Mouse (Mus musculus) heart, embryonic 12.5 days (tissue): ENCODE results near the gene Sgsm2. TPM values are rescaled to one million over a fixed set of nuclear protein-coding genes. Genes with fewer than 3 reads are reported as not detected.
"Not testable (repeated sequence)": the region's sequence is repeated elsewhere in the genome, so short reads cannot be mapped to it uniquely, and the experiment has no call there.

Experiments
- ATAC-seq: fragments of 200-750 bp; cut with Nextera tagmentation; 2 replicates; pipeline ENCODE4 v1.8.0; 2017; ENCODE audit warnings: moderate TSS enrichment, moderate library complexity; ENCODE audit not compliant: insufficient number of reproducible peaks, low FRiP score
- H3K27ac ChIP-seq: fragments of 300-500 bp; sonication (generic); 2 replicates; pipeline ENCODE4 v1.5.1; 2016; ENCODE audit warnings: mild to moderate bottlenecking, moderate library complexity; ENCODE audit not compliant: poor library complexity, severe bottlenecking
- H3K27me3 ChIP-seq: fragments of 300-500 bp; sonication (generic); replicated peaks from 2 replicates; pipeline ENCODE4 v1.6.1; 2016; ENCODE audit warnings: mild to moderate bottlenecking, moderate library complexity
- H3K36me3 ChIP-seq: fragments of 300-500 bp; sonication (generic); 2 replicates; pipeline ENCODE4 v1.6.1; 2016; ENCODE audit warnings: mild to moderate bottlenecking, moderate library complexity
- H3K4me1 ChIP-seq: fragments of 300-500 bp; sonication (generic); replicated peaks from 2 replicates; pipeline ENCODE4 v1.6.1; 2016; ENCODE audit warnings: mild to moderate bottlenecking
- H3K4me2 ChIP-seq: fragments of 300-500 bp; sonication (generic); 2 replicates; pipeline ENCODE4 v1.6.1; 2016; ENCODE audit warnings: mild to moderate bottlenecking, moderate library complexity
- H3K4me3 ChIP-seq: fragments of 300-500 bp; sonication (generic); 2 replicates; pipeline ENCODE4 v1.5.1; 2016; ENCODE audit warnings: mild to moderate bottlenecking
- H3K9ac ChIP-seq: fragments of 300-500 bp; sonication (generic); 2 replicates; pipeline ENCODE4 v1.6.1; 2016; ENCODE audit warnings: mild to moderate bottlenecking, moderate library complexity
- H3K9me3 ChIP-seq: fragments of 300-500 bp; sonication (generic); replicated peaks from 2 replicates; pipeline ENCODE4 v1.6.1; 2016; ENCODE audit warnings: mild to moderate bottlenecking, moderate library complexity
- WGBS: fragments of 180-500 bp; shearing (Covaris S2); methylation state at CpG from one replicate; pipeline ENCODE4 v1.1.7; 2016; 5-methylcytosine and 5-hydroxymethylcytosine counted together
- polyA plus RNA-seq: library from polyadenylated mRNA; unstranded; fragments of >200 nt; fragmentation: Nextera tagmentation; extraction: Ambion mirVana; gene quantifications from 2 replicates; pipeline ENCODE4 v1.2.1, GENCODE M21; 2016

Gene Sgsm2
- polyA plus RNA-seq, 1 experiment from 2014 or later: 6.6 TPM

DNA sequence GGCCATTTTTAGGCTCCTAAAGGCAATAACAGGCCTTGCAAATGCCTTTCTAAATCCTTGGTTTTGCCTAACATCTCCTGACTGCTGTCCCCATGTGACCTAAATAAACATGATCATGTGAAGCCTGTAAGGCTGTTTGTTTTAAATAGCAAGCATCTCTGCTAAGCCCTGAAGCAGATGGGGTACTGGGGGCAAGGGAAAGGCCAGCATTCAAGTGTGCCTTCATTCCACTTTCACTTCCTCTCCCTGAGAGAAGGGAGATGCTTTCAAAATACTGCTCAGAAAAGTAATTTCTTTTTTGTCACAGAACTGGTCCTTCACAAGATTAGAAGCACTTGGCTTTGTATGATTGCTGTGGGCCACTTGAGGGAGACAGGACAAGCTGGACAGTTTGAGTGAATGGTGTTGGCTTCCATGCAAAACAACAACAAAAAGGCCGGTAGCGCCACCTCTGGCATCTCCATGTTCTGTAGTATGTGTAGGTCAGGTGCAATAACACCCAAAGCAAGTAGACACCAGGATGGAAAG, 68.4 kb downstream of the Sgsm2 start:
- 34% methylated on average over 2 of the region's 2 CpGs for WGBS
- Histone ChIP-seq H3K27ac (no peak overlapping the region), H3K4me2 (no peak overlapping the region), H3K36me3 (0 out of 2 replicates have a peak, but pooled peaks cover 3% of the 10 kb centered on the region), H3K9me3 (no peaks in the 10 kb centered on the region), H3K4me1 (peaks cover 24% of the 10 kb centered on the region), H3K4me3 (no peak overlapping the region), H3K27me3 (no peaks in the 10 kb centered on the region), H3K9ac (no peak overlapping the region)
- no peak for ATAC-seq

- no peak overlapping the region for H3K4me2 ChIP-seq
- WGBS: 69% methylated on average over 7 of the region's 7 CpGs
- no peaks in the 10 kb centered on the region for H3K9me3 ChIP-seq
- H3K27me3 ChIP-seq: no peaks in the 10 kb centered on the region
- no peak overlapping the region for H3K4me3 ChIP-seq
- H3K36me3 ChIP-seq: 0 out of 2 replicates have a peak, but pooled peaks cover 3% of the 10 kb centered on the region
- ATAC-seq: no peak
- no peak overlapping the region for H3K27ac ChIP-seq
- H3K4me1 ChIP-seq: peaks cover 18% of the 10 kb centered on the region
- H3K9ac ChIP-seq: no peak overlapping the region
Measured at GRCm38 (mm10) chr11:74827791-74828403, 69.0 kb downstream of the Sgsm2 start.

DNA sequence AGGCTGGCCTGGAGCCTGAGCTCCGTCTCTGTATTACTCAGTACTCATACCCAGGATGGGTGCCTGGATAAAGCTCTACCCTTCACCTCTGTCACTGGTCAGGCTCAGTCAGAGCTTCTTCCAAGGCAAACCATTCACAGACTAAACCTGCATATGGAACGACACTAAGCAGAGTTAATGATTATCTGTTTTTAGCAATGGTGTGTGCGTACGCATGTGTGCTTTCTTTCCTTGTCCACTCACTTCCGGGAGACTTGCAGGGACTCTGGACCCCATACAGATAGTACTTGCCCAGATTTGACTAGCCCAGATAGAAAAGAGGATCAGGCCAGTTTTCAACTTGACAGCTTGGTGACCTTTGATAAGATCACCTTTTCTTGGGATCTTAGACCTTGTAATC, 70.2 kb downstream of the Sgsm2 start:
- no peak overlapping the region for H3K4me2 ChIP-seq
- no peak overlapping the region for H3K27ac ChIP-seq
- 76% methylated on average over 5 of the region's 5 CpGs for WGBS
- no peaks in the 10 kb centered on the region for H3K9me3 ChIP-seq
- 0 out of 2 replicates have a peak, but pooled peaks cover 3% of the 10 kb centered on the region for H3K36me3 ChIP-seq
- peaks cover 13% of the 10 kb centered on the region; the same call in 1 of the 2 replicates for H3K4me1 ChIP-seq
- no peak overlapping the region for H3K9ac ChIP-seq
- no peaks in the 10 kb centered on the region for H3K27me3 ChIP-seq
- no peak for ATAC-seq
- no peak overlapping the region for H3K4me3 ChIP-seq

- 56% methylated on average over 7 of the region's 7 CpGs for WGBS
- Histone ChIP-seq H3K4me2 (no peak overlapping the region), H3K9ac (no peak overlapping the region), H3K4me1 (peaks cover 13% of the 10 kb centered on the region; the same call in 1 of the 2 replicates), H3K27me3 (no peaks in the 10 kb centered on the region), H3K36me3 (0 out of 2 replicates have a peak, but pooled peaks cover 3% of the 10 kb centered on the region), H3K27ac (no peak overlapping the region), H3K4me3 (no peak overlapping the region), H3K9me3 (no peaks in the 10 kb centered on the region)
- ATAC-seq: no peak
Measured at GRCm38 (mm10) chr11:74826151-74826550, 70.7 kb downstream of the Sgsm2 start.

- Histone ChIP-seq H3K27ac (no peak overlapping the region), H3K9me3 (no peaks in the 10 kb centered on the region), H3K36me3 (peaks cover 19% of the 10 kb centered on the region), H3K9ac (no peak overlapping the region), H3K4me2 (no peak overlapping the region), H3K4me3 (no peak overlapping the region), H3K4me1 (0 out of 2 replicates have a peak, but pooled peaks cover 2% of the 10 kb centered on the region), H3K27me3 (no peaks in the 10 kb centered on the region)
- 79% methylated on average over 7 of the region's 7 CpGs for WGBS
- no peak for ATAC-seq
Measured at GRCm38 (mm10) chr11:74822746-74823440, 74.0 kb downstream of the Sgsm2 start.

- no peak overlapping the region for H3K4me3 ChIP-seq
- WGBS: 27% methylated on average over 1 of the region's 1 CpGs
- no peak overlapping the region for H3K4me2 ChIP-seq
- no peaks in the 10 kb centered on the region for H3K27me3 ChIP-seq
- H3K27ac ChIP-seq: no peak overlapping the region
- ATAC-seq: no peak
- H3K9ac ChIP-seq: no peak overlapping the region
- H3K9me3 ChIP-seq: no peaks in the 10 kb centered on the region
- peaks cover 33% of the 10 kb centered on the region for H3K36me3 ChIP-seq
- no peaks in the 10 kb centered on the region for H3K4me1 ChIP-seq
Measured at GRCm38 (mm10) chr11:74821463-74821862, 75.4 kb downstream of the Sgsm2 start.

DNA sequence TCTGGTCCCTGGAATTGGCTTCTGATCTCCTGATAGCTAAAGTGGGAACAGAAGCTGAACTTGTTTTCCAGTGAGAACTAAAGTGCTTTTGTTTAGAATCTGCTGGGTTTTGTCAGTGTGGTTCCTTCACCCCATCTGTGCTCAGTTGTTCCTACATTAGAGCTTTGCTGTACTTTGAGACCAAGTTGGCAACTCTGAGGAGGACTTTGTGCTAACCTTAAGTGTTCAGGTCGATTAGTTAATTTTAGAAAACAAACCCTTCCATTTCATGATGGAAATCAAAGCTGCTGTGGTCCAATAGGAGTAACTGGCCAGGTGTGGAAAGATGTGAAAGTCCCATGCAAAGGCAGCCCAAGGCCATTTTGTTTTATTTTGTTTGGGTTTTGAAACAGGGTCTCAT, 75.9 kb downstream of the Sgsm2 start:
- no peaks in the 10 kb centered on the region for H3K27me3 ChIP-seq
- no peak for ATAC-seq
- H3K9me3 ChIP-seq: no peaks in the 10 kb centered on the region
- H3K4me3 ChIP-seq: no peak overlapping the region
- H3K4me2 ChIP-seq: no peak overlapping the region
- no peaks in the 10 kb centered on the region for H3K4me1 ChIP-seq
- H3K27ac ChIP-seq: no peak overlapping the region
- H3K36me3 ChIP-seq: peaks cover 36% of the 10 kb centered on the region
- no peak overlapping the region for H3K9ac ChIP-seq
- WGBS: 60% methylated on average over 1 of the region's 1 CpGs

GRCm38 (mm10) chr11:74815795-74816194, 81.1 kb downstream of the Sgsm2 start:
- H3K9me3 ChIP-seq: no peaks in the 10 kb centered on the region
- no peak for ATAC-seq
- H3K4me1 ChIP-seq: peaks cover 8% of the 10 kb centered on the region
- no peak overlapping the region for H3K9ac ChIP-seq
- H3K4me3 ChIP-seq: no peak overlapping the region
- no peaks in the 10 kb centered on the region for H3K27me3 ChIP-seq
- H3K27ac ChIP-seq: no peak overlapping the region
- H3K36me3 ChIP-seq: peaks cover 53% of the 10 kb centered on the region
- no peak overlapping the region for H3K4me2 ChIP-seq

DNA sequence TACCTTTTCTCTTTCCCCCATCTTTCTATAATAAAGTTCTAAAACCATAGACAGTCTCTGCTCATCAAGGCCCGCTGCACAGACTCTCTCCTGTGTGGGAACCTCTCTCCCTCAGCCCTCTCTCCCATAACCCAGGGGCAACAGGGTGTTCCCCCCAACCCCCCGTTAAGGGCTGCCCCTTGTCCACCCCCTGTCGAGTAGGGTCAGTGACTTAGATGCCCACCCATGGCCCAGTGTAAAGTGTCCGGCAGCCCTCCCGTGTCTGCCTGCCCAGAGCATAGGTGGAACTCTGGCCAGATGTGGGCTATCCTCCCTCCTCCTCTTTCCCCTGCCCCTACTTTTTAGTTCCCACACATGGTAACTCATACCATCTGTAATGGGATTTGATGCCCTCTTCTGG, 85.3 kb downstream of the Sgsm2 start:
- H3K27ac ChIP-seq: peak overlapping the region; percentile 71

GRCm38 (mm10) chr11:74811027-74811426, 85.8 kb downstream of the Sgsm2 start:
- ATAC-seq, H3K4me1 ChIP-seq, H3K27me3 ChIP-seq, H3K4me3 ChIP-seq, H3K9me3 ChIP-seq, H3K27ac ChIP-seq, H3K9ac ChIP-seq: not testable (repeated sequence)
- Histone ChIP-seq H3K36me3 (peaks cover 52% of the 10 kb centered on the region), H3K4me2 (peak overlapping the region; percentile 34)
- WGBS: 52% methylated on average over 3 of the region's 3 CpGs

More for the DNA sequence above, 85.3 kb downstream of the Sgsm2 start:
- peaks cover 50% of the 10 kb centered on the region for H3K36me3 ChIP-seq
- no peaks in the 10 kb centered on the region for H3K9me3 ChIP-seq
- H3K27me3 ChIP-seq: no peaks in the 10 kb centered on the region
- H3K4me2 ChIP-seq: peak overlapping the region; percentile 34
- ATAC-seq: no peak
- H3K4me1 ChIP-seq: peaks cover 8% of the 10 kb centered on the region
- no peak overlapping the region for H3K4me3 ChIP-seq
- WGBS: 64% methylated on average over 5 of the region's 5 CpGs
- H3K9ac ChIP-seq: no peak overlapping the region

- Histone ChIP-seq H3K4me3 (no peak overlapping the region), H3K27me3 (no peaks in the 10 kb centered on the region), H3K9ac (no peak overlapping the region), H3K36me3 (peaks cover 60% of the 10 kb centered on the region), H3K4me1 (peaks cover 8% of the 10 kb centered on the region), H3K27ac (no peak overlapping the region), H3K9me3 (no peaks in the 10 kb centered on the region), H3K4me2 (no peak overlapping the region)
- ATAC-seq: no peak
Measured at GRCm38 (mm10) chr11:74810134-74810533, 86.7 kb downstream of the Sgsm2 start.
